Mouse (Mus musculus) cerebellum, adult 11-12 months (tissue): ENCODE measurements around the gene Prepl.

Source experiments
- DNase-seq: peaks from one replicate; pipeline ENCODE4 v3.0.0; 2022

The Prepl gene

GRCm38 (mm10) chr17:85020343-85020742 lies 69.7 kb downstream of the Prepl start:
- no peak for DNase-seq

- no peak for DNase-seq
Measured at GRCm38 (mm10) chr17:85018794-85019193, 71.2 kb downstream of the Prepl start.

DNA sequence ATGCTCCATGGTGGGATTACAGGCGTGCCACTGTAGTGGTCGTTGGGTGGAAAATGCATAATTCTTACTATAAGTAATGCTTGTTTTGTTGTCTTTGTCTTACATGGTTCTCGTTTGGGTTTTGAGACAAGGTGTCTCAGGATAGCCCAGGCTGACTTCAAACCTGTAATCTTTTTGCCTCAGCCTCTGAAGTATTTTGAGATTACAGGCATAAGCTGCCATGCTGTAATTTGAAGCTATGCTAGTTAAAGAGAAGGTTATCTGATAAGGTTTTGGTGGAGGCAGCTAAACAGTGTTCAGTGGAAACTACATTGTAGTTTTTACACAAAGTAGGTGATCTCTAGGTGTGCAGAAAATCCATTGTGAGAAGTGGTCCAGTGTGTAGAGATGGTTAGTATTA lies 71.7 kb downstream of the Prepl start:
- DNase-seq: no peak

GRCm38 (mm10) chr17:85014632-85015031 lies 75.4 kb downstream of the Prepl start:
- DNase-seq: no peak

DNA sequence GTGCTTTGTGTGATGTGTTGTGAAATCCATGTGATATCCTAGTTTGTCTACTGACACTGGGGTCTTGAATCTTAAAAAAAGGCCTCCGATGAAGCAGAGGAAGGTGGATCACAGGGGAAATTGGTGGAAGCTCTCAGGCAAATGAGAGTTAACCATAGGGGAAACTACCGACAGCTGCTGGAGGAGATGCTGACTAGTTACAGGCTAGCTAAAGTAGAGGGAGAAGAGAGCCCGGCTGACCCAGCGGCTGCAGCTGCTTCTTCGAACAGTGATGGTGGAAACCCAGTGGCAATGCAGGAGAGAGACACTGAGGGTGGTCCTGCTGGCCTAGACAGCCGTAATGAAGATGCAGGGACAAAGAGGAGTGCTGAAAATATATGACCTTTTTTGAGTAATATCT lies 76.6 kb downstream of the Prepl start:
- DNase-seq: no peak
